ENCODE assay signal across 31 mouse cellular contexts in the genomic region with DNA sequence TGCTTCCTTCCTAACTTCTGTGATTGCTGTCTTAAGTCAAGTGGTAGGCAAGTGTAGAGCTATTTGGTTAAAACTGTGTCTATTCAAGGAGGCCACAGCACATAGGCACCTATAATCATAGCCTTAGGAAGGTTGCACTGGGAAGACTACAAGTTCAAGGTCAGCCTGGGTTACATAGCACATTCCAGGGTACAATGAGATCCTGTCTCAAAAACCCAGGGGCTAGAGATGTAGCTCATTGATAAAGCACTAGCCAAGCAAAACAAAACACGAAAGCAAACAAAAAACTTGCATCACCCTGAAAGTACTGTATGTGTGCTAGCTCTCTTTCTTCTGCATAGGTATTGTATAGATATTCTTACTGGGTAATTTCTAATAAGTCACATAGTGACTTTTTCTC.
DNase-seq lines count a peak whose midpoint lies in the region; ATAC-seq and TF ChIP-seq lines count a peak whose summit lies in the region.
"Had no signal": no experiment of that assay in that cellular context is flagged by ENCODE, and none has a peak within 500 bp of the region (broad histone marks: within the 10 kb centered on the region; RNA-seq: fewer than 3 reads in every experiment).

No protein-coding gene starts in this region.

- no peak for TF ChIP-seq POLR2A in kidney, adult 2 months (IDR thresholded peaks at IDR 0.05; ENCODE audit: low read depth, low read length)

- H3K27ac ChIP-seq in kidney, adult 2 months (ENCODE audit: insufficient read depth, low read depth, low read length): peak overlapping the region; percentile 85
- H3K27ac ChIP-seq in liver, embryonic 15.5 days (replicated peaks): peak overlapping the region; percentile 70
- H3K27ac ChIP-seq in liver, embryonic 12.5 days: no peak overlapping the region
- peak overlapping the region; percentile 57 for H3K27ac ChIP-seq in brown adipose tissue, adult 24 weeks (replicated peaks; ENCODE audit: low read depth, low read length)
- H3K27ac ChIP-seq in stomach, embryonic 14.5 days (ENCODE audit: low read length): peak overlapping the region; percentile 27; the same call in 1 of the 2 replicates
- H3K27ac ChIP-seq: embryonic facial prominence, embryonic 13.5 days; forebrain, embryonic 13.5 days; gastrocnemius, adult 2 months; hindbrain, postnatal 0 days; layer of hippocampus, adult 2 months; limb, embryonic 10.5 days; neural tube, embryonic 13.5 days had no signal

- DNase-seq in kidney, adult 2 months: no peak
- DNase-seq in kidney, adult 18-20 months: no peak
- DNase-seq in adrenal gland, postnatal 25 days: no peak
- DNase-seq: adrenal gland, adult 8-10 months; cerebellum, adult 8-10 months; cerebellum, postnatal 36 days; embryo, embryonic 11 days; gastrocnemius, adult 2 months; heart, postnatal 10 days; liver, embryonic 13.5 days; lung, postnatal 14 days; midbrain, embryonic 14.5 days; retina, postnatal 1 day; right cerebral cortex, postnatal 25 days; spleen, adult 18-20 months; thymus, postnatal 25 days had no signal

- no peak overlapping the region for H3K9ac ChIP-seq in liver, embryonic 15.5 days
- H3K9ac ChIP-seq in liver, embryonic 12.5 days: no peak overlapping the region
- H3K9ac ChIP-seq in stomach, embryonic 14.5 days (replicated peaks; ENCODE audit: low read depth, low read length): no peak overlapping the region
- H3K9ac ChIP-seq: embryonic facial prominence, embryonic 13.5 days; forebrain, embryonic 13.5 days; liver, embryonic 13.5 days; neural tube, embryonic 13.5 days had no signal

- no peaks in the 10 kb centered on the region for H3K9me3 ChIP-seq in liver, embryonic 15.5 days (replicated peaks)
- H3K9me3 ChIP-seq in liver, embryonic 12.5 days (replicated peaks): no peaks in the 10 kb centered on the region
- H3K9me3 ChIP-seq in stomach, embryonic 14.5 days (ENCODE audit: control insufficient read depth, low read depth, low read length): no peaks in the 10 kb centered on the region
- H3K9me3 ChIP-seq: embryonic facial prominence, embryonic 13.5 days; forebrain, embryonic 13.5 days; limb, embryonic 10.5 days; liver, embryonic 13.5 days; neural tube, embryonic 13.5 days had no signal

- H3K4me2 ChIP-seq in liver, embryonic 15.5 days: no peak overlapping the region
- H3K4me2 ChIP-seq in liver, embryonic 12.5 days: no peak overlapping the region
- no peak overlapping the region for H3K4me2 ChIP-seq in stomach, embryonic 14.5 days (replicated peaks; ENCODE audit: low read depth, low read length)
- H3K4me2 ChIP-seq: embryonic facial prominence, embryonic 13.5 days; forebrain, embryonic 13.5 days; heart, embryonic 11.5 days; liver, embryonic 13.5 days; neural tube, embryonic 13.5 days had no signal

- H3K4me3 ChIP-seq in kidney, adult 2 months (ENCODE audit: insufficient read depth, low read depth, low read length): no peak overlapping the region
- H3K4me3 ChIP-seq in liver, embryonic 15.5 days (replicated peaks): no peak overlapping the region
- no peak overlapping the region for H3K4me3 ChIP-seq in liver, embryonic 12.5 days
- H3K4me3 ChIP-seq in brown adipose tissue, adult 24 weeks (ENCODE audit: insufficient read depth, low read depth, low read length): no peak overlapping the region
- H3K4me3 ChIP-seq in stomach, embryonic 14.5 days (ENCODE audit: low read depth, low read length): no peak overlapping the region
- H3K4me3 ChIP-seq: embryonic facial prominence, embryonic 13.5 days; erythroblast, embryonic 14.5 days; forebrain, embryonic 13.5 days; gastrocnemius, adult 2 months; layer of hippocampus, adult 2 months; limb, embryonic 10.5 days; liver, embryonic 13.5 days; megakaryocyte, embryonic 14.5 days; neural tube, embryonic 13.5 days had no signal

- WGBS in kidney, adult 2 months: 40% methylated on average over 1 of the region's 1 CpGs
- 33% methylated on average over 1 of the region's 1 CpGs for WGBS in liver, embryonic 15.5 days (ENCODE audit: insufficient replicate concordance)
- WGBS in liver, embryonic 12.5 days (ENCODE audit: insufficient replicate concordance): 52% methylated on average over 1 of the region's 1 CpGs
- WGBS in stomach, embryonic 14.5 days: 60% methylated on average over 1 of the region's 1 CpGs

- H3K4me1 ChIP-seq in kidney, adult 2 months (ENCODE audit: control insufficient read depth, insufficient read depth, low read length): peaks cover 14% of the 10 kb centered on the region; the same call in 1 of the 2 replicates
- no peaks in the 10 kb centered on the region for H3K4me1 ChIP-seq in liver, embryonic 15.5 days (replicated peaks)
- H3K4me1 ChIP-seq in liver, embryonic 12.5 days: no peaks in the 10 kb centered on the region
- H3K4me1 ChIP-seq in brown adipose tissue, adult 24 weeks (ENCODE audit: control insufficient read depth, insufficient read depth, insufficient read length, low read length): no peaks in the 10 kb centered on the region
- no peaks in the 10 kb centered on the region for H3K4me1 ChIP-seq in stomach, embryonic 14.5 days (ENCODE audit: control insufficient read depth, insufficient read depth, low read length)
- H3K4me1 ChIP-seq: embryonic facial prominence, embryonic 13.5 days; liver, embryonic 13.5 days; megakaryocyte, embryonic 14.5 days had no signal

- no peak for TF ChIP-seq CTCF in kidney, adult 2 months (conservative IDR thresholded peaks at IDR 0.05; ENCODE audit: insufficient read depth, insufficient read length, low read depth, low read length)

- ATAC-seq in liver, embryonic 15.5 days (ENCODE audit: insufficient read depth): peak; percentile 75
- ATAC-seq in liver, embryonic 12.5 days: no peak
- ATAC-seq in stomach, embryonic 14.5 days (ENCODE audit: insufficient number of reproducible peaks, insufficient read depth, low FRiP score, low read depth): no peak
- ATAC-seq: forebrain, embryonic 13.5 days; hindbrain, postnatal 0 days had no signal

- no peaks in the 10 kb centered on the region for H3K36me3 ChIP-seq in kidney, adult 2 months (ENCODE audit: control insufficient read depth, insufficient read depth, low read length)
- no peaks in the 10 kb centered on the region for H3K36me3 ChIP-seq in liver, embryonic 15.5 days (replicated peaks)
- no peaks in the 10 kb centered on the region for H3K36me3 ChIP-seq in liver, embryonic 12.5 days
- no peaks in the 10 kb centered on the region for H3K36me3 ChIP-seq in stomach, embryonic 14.5 days (ENCODE audit: control insufficient read depth, insufficient read depth, low read length)
- H3K36me3 ChIP-seq: embryonic facial prominence, embryonic 13.5 days; G1E; limb, embryonic 10.5 days; liver, embryonic 13.5 days; neural tube, embryonic 13.5 days had no signal

- H3K27me3 ChIP-seq in kidney, adult 2 months (replicated peaks; ENCODE audit: control insufficient read depth, insufficient read depth, low read length): no peaks in the 10 kb centered on the region
- no peaks in the 10 kb centered on the region for H3K27me3 ChIP-seq in liver, embryonic 15.5 days
- H3K27me3 ChIP-seq in liver, embryonic 12.5 days (replicated peaks): no peaks in the 10 kb centered on the region
- no peaks in the 10 kb centered on the region for H3K27me3 ChIP-seq in stomach, embryonic 14.5 days (ENCODE audit: control insufficient read depth, insufficient read depth, low read length)
- H3K27me3 ChIP-seq: embryonic facial prominence, embryonic 13.5 days; forebrain, embryonic 13.5 days; liver, embryonic 13.5 days; megakaryocyte, embryonic 14.5 days; neural tube, embryonic 13.5 days; Patski had no signal
